Mouse (Mus musculus) layer of hippocampus, postnatal 10 days (tissue): ENCODE results near the gene Faim2. TPM values are rescaled to one million over a fixed set of nuclear protein-coding genes. Genes with fewer than 3 reads are reported as not detected.

Experiments used
- DNase-seq, 2 experiments: peaks; one replicate each; pipeline ENCODE4 v3.0.0; 2021; ENCODE audit warnings: low spot score in 2 of 2
- long read RNA-seq: library from polyadenylated mRNA; stranded (forward); transcript quantifications from one replicate; pipeline ENCODE4 v2.0.0, GENCODE M21; 2023
- total RNA-seq, 2 experiments: library from RNA; stranded (reverse); gene quantifications; 2 replicates each; pipeline ENCODE4 v1.2.3; 2021

Faim2 gene
- 100 to 1,000 TPM in 1 of 2 experiments, 10 to 100 TPM in 1; 98.1 to 101 TPM for total RNA-seq
- long read RNA-seq, full-length matches to known transcripts: 81 of 100 reads
- long read RNA-seq, partial matches to known transcripts: 2 of 100 reads
- long read RNA-seq, other reads (novel, unspliced or antisense): 17 of 100 reads

DNA sequence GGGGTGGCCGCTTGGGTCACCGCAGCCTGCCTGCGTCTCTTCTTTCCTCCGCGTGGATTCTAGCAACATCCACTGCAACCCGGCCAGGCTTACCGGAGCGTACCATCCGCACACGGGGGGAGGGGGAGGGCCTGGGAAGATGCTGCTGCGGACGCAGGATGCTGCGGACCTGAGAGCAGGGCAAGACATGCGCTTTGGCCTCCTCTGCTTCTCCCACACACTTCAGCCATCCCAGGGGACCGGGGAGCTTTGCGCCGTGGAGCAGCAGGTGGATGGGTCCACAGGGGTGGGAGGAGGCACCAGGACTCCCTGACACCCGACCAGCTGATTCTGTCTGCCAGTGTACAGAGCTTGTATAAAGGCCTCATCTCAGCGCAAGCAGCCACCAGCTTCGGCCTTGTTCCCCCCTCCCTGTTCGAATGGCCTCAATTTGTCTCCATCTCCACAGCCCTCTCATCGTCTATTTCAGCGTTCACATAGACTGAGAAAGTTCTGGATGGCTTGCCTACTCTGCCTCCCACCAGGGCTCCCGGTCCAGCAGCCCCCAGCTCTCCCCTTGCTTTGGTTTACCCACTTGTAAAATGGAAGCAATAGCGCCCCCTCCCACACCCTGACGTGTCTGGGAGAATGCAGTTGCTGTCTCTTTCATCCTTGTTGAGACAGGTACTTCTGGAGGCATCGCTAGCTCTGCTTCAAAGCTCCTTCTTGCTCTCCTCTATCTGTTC, at the start of gene Faim2:
TSS of gene Faim2 (minus strand) at position 537 of the 725 bp plus-strand sequence.
- DNase-seq: peak; percentile 64 to 65

DNA sequence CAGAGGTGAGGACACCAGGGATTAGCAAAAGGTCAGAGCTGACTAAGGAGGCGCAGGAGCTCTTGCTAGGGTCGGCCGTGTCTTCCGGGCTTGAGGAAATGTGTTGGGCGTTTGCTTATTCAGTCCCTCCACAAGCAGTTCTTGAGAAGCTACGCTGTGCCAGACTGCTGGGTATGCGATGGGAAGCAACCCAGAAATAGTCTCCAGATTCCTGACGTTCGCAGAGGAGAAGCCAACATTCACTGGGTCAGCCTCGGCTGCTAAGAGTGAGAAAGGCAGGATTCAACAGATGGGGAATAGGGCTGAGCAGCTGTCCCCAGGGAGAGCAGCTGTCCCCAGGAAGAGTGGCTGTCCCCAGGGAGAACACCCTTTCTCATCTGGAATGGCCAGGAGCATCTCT, 41.2 kb upstream of the Faim2 start:
- DNase-seq: no peak

DNA sequence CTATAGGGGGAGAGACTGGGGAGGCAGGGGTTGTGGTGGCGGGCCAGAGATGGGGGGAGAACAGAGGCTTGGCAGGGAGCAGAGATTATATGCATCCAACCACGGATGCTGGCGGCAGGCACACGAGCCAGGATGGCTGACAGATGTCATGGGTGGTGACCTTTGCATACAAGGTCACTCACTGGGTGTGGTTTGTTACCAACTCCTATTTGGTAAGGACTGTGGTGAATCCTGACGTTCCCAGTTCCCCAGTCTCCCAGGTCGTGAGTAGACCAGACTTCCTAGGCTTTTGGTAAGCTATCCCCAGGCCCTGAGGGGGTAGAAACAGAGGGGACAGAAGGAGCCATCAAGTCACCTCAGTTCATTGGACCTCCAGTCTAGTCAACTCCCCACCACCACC, 40.7 kb upstream of the Faim2 start:
- no peak for DNase-seq

DNA sequence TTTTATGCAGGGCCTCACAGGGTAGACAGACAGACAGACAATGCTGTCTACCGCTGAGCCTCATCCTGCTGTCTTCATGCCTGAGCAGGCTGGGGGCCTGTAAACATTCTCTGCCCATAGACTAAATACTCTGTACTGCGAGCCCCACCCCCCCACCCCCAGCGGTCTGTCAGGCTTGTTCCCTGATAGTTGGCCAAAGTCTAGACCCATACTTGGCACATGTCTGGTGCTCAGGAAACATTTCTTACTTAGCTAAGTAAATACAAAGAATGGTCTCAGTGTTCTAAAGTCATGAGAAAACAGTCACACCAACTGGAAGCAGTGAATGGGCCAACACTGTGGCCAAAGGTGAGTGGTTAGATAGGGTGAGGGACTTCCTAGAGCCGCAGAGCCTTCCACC, 39.4 kb upstream of the Faim2 start:
- no peak for DNase-seq

DNA sequence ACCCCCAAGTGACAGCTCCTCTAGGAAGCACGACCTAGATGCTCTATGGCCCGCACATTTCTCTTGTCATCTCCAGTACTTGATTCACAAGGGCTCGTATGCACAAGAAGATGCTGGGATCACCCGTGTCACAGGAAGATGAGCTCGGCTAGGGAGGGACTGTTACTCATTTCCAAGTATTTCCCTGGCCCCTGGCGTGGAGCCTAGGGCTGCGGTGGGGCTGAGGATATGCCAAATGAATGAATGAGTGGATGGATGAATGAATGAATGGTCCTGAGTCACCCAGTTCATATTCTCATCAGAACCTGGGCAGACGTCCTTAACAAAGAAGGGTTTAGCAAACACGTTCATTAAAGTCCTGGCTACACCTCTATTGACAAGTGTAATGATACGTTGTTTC, 32.3 kb upstream of the Faim2 start:
- no peak for DNase-seq

DNA sequence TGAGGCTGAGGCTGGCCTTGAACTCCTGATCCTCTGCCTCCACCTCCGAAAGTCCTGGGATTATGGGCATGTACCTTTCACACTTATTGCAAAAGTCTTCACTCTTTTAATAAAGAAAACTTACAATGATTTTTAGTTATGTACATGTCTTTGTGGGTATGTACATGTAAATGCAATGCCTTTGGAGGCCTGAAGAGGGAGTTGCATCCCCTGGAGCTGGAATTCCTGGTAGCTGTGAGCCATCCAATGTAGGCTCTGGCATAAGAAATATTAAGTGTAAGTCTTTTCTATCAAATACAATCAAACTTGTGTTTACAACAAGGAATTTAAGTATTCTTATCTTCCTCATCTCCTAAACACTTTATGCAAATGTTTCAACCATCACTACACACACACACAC, 31.0 kb upstream of the Faim2 start:
- DNase-seq: no peak

DNA sequence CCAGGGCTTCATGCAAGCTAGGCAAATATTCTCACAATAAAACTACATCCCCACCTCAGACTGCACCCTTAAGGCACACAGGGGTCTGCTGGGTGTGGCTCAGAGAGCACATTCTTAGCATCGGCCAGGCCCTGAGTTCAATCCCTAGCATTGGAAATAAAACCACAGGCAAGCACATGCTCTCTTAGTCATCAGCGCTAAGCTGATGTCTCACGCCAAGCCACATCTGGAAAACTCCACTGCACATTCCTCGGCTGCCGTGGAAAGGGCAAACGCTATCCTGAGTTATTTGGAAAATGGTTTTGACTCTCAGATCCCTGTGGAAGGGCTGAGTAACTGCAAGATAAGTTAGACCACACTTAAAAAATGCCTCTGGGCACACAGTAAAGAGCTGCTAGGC, 25.8 kb upstream of the Faim2 start:
- no peak for DNase-seq

DNA sequence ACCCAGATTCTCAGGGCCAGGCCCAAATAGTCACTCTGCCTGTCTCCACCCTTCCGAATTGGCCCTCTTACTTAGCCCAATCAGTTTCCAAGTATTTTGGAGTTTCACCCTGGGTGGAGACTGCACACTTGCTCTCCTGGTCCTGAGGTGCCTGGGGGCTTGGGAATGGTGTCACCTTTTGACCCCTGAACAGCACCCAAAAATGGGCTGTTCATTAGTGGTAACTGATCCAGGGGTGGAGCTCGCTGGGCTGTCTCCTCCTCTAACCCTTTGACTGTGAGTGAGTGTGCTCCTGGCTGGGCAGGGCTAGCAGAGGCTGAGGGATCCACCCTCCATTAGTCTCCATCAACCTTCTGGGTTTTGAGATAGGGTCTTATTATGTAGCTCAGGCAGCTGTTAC, 21.9 kb upstream of the Faim2 start:
- DNase-seq: no peak

DNA sequence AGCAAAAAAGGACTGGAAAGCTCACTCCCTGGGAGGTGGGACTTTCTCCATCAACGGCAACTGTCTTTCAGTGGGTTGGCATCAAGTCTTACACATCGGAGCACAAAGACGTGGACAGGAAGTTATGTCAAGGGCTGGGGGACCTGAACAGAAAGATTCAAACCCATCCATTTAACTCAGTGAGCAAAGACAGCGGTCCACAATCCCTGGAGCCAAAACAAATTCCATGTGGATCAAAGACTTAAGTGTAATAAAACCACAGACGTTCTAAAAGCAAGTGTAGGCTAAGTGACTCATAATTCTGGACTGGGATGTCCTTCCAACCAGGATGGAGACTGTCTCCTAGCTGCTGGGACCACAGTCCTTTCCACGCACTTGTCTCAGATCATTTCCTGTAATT, 19.8 kb upstream of the Faim2 start:
- DNase-seq: no peak

DNA sequence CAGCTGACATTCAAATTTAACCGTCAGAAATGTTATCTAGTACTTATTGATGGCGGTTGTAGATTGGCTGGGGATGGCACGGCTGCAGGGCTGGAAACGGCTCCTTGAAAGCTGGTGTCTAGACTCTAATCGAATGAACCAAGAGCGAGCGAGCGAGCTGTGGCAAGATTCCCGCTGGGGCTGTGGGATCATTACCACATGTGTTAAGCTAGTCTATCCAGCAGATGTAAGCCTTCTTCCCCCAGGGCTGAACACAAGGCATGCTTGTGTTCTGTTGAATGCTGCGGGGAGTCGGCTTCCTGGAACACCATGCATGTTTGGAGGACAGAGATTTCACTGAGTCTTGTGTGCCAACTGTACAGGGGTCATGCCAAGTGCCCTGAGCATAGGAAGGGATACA, 18.6 kb upstream of the Faim2 start:
- DNase-seq: peak in 1 of 2 experiments; percentile 11

DNA sequence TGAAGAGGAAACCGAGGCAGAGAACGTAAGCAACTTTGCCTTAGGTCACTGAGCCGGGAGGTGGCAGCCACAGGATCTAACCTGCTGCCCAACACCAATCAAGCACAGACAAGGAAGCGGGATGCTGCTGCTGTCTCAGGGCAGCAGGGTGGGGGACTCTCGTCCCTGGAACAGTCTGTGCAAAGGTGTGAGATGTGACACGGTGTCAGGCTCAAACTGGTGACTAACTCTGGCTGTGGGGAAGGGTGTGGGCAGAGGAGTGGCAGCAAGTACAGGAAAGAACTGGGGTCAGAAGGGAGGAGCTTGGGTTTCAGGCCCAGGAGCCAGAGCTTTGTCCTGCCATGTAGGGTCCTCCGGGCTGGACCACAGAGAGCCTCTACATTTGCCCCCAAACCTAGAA, 16.1 kb upstream of the Faim2 start:
- no peak for DNase-seq

DNA sequence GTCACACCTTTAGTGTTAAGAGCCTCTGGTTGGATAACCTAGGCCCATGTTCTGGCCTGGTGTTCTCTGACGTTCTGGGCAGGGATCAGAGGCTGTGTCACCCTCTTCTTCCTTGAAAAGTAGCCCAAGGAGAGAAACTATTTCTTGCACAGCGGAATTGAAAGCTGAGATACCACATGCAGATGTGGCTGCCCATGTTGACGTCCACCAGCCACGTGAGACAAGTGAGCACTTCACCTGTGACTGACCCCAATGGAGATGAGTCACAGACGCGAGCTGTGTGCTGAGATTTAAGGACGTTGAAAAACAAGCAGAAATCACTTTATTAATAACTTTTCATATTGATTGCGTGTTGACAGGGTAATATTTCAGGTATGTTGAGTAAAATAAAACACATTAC, 11.9 kb upstream of the Faim2 start:
- DNase-seq: no peak

DNA sequence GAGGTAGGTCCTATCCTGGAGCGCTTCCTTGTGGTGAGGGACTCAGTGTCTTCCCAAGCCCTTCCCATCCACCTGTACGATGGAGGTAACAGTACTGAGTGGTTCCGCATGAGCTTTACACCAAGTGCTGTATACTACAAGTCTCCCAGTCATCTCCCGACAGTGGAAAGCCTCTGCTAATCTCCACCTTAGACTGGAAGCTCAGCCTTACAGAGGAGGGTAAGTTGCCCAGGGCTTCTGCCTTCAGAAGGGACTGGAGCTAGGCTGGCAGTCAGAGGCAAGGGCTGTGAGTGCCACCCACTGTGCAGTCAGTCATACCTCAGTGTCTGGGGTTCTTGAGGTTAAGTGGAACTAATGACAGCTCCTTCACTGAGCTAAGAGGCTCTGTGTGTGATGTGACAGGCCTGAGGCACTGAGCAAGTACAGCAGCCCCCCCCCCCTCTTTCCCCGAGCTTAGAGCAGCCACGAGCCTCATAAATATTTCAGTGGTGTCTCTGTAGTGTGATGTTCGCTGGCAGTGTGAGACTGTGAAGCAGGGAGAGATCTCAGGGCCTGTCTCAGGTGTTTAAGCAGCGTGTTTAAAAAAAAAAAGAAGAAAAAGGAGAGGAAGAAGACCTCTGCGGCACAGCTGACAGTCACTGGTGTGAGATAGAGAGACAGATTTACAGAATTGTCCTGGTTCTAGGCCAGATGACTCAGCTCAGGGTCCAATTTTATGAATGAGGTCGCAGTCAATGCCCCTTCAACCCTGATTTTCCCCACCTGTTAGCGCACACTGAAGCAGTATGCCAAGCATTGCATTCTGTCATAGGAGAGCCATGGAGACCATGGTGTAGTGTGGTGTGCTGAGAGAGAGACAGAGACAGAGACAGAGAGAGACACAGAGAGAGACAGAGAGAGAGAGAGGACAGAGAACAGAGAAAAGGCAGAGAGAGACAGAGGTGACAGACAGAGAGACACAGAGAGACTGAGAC, 9.2 kb upstream of the Faim2 start:
- no peak for DNase-seq

DNA sequence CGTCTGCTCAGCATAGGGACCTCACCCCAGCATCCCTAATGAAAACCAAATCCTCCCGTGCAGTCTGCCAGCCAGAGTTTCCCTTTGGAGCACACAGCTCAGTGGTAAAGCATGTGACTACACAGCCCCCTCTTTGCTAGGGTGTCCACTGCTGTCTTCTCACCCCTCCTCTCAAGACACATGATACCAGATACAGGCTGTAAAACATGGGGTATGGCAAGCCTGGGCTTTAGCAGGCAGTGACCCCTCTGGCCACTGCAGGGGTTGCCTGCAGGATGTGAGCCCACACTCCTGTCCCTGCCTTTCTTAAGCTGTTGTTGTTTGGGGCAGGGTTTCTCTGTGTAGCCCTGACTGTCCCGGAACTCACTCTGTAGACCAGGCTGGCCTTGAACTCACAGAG, 4.1 kb upstream of the Faim2 start:
- no peak for DNase-seq

DNA sequence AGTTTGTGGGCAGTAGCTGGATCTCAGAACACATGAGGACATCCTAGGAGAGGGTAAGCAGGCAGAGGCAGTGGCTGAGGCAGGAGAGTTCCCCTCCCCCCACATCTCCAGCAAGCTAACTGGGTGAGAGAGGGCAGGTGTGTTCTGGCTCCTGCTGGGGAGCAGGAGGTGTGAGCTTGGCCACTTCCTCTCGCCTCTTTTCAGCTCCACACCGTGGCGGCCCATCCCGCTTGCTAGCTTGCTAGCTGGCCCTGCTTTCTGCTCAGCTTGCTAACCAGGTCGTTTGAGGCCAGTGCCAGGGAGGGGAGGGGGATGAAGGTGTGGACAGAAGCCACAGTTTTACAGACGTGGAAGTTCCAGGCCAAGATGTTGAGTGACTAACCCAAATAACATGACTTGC, 3.2 kb upstream of the Faim2 start:
- no peak for DNase-seq

DNA sequence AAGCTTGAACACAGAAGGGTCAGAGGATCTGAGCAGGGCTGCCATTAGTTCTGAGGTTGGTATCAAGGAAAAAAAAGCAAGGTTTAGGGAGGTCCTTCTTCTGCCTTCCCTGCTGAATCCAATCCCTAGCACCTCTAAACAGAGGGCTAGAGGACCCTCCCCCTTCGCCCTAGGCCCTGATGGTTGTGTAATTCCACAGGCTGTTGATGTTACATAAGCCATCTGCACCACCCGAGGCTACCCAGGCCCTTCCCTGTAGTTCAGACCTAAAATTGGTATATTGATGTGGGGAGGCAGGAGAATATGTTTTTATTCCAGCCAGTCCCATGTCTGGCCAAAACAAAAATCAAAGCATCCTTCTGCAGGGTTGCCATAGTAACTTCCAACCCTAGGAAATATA, 1.3 kb downstream of the Faim2 start:
- peak in 1 of 2 experiments; percentile 27 for DNase-seq

DNA sequence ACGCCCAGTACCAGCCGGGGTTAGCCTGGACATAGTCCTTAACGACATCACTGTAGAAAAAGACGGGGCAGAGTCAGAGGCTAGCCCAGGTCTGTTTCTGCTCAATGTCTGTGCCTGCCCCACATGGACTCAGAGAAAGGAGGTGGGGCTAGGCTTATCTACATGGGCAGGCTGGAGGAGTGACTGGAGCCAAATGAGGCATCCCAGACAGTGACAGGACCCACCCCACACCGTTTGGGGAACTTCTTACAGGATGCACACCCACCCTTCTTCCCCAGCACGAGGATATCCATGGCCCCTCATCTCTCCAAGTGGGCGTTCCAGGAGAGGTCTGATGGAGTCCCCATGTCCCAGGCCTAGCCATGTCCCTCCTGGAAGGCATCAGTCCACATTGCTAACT, 7.7 kb downstream of the Faim2 start:
- no peak for DNase-seq

DNA sequence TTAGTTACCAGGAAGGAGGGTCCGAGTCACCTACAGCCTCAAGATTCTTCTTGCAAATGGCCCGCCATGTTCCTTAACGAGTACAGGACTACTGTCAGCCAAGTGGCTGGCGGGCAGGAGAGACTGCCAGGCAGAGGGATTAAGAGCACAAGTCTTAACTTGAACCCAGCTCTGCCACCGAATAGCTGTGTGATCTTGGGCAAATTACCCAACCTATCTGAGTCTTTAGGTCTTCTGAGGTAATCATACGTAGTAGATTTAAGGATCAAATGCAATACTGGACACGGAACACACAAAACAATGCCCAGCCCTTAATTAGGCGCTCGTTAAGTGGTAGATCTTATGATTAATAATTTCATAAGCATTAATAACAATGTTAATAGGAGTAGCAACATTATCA, 8.3 kb downstream of the Faim2 start:
- DNase-seq: no peak

DNA sequence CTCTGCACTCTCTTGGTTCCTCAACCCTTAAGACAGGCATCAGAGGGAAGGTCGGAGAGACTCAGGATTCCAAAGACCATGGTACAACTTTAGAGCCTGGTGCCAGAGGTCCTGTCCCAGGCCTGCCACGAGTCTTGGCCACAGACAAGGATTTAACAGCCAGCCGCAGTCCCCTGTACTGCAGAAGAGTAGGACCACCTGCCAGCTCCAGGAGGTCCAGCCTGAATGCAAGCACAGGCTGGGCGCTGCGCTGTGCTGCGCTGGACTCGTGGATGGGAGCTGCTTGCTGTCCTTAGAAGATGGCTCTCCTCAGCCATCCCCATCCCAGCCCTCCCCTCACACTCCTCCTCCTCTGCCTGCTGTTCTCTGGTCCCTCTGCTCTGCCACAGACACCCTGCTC, 10.2 kb downstream of the Faim2 start:
- DNase-seq: no peak

DNA sequence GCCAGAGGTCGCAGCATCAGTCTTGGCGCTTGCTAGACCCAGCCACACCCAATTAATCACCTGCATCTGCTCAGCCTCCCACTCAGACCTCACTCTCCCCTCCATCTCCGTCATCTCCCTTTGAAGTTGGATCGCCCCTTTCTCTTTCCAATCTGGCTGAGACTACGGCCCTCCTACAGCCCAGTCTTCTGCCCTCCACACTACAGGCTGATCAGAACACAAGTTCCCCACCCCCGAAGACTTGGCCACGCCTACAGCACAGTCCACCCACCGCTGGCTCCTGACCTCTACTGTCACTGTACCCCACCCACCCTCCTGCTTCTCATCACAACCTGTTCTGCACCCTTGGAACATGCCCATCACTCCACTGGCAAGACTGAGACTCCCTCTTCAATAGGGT, 11.2 kb downstream of the Faim2 start:
- DNase-seq: no peak

DNA sequence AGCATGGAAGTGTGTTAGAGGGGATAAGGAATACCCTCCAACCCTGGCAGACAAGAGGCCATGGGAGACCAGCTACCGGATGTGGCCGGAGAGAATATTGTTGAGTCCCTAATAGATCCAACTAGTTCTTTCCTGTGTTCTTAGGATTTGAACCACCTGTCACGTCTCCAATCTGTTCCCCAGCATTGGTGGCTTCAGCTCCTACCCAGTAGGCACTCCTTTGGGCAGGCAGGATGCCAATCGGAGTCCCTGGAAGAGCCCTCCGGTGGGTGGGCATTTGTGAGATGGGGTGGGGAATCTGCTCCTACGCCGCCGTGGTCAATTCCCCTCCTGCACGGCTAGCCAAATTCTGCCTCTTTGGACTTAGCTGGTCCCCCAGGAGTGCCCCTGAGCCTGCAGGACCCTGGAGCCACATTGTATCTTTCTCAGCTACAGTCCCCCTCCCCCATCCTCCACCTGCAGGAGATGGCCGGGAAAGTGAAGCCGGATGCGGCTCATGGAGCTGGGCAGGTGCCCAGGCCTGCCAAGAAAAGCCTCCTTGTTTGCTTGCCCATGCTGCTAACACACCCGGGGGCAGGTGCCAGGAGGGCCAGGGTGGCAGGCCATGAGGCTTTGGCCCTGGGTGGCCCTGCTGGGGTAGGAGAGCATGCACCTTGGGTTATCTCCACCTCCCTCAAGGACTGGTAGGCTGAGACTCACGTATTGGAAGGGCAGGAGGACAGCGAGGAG, 16.0 kb downstream of the Faim2 start:
- peak in 1 of 2 experiments; percentile 18 for DNase-seq

DNA sequence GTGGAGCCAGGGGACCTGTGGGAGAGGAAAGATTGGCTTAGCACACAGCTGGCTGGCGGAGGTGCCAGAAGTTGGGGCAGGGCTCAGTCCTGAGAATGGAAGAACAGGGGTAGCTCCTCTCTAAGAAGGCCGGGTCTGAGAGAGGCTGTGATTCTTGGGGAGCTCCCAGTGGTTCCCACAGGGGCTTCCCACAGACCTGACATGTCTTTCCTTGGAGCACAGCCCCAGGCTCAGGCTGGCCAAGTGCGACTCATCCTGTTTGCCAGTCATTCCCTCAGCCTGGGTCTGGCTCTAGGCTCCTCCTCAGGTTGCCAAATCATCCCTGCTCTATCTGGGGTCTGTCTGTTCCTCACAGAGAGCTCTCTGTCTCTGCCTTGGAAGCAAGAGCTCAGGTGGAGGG, 17.3 kb downstream of the Faim2 start:
- DNase-seq: no peak
